Mouse (Mus musculus) MEL (cell line): Measurements from ENCODE around the gene Lbx2. TPM values are rescaled to one million over a fixed set of nuclear protein-coding genes. Genes with fewer than 3 reads are reported as not detected.
A peak's percentile ranks its signal among the peaks of the same experiment; 100 is the strongest.

Experiments used
- DNase-seq: peaks from one replicate; pipeline ENCODE4 v3.0.0; 2011; ENCODE audit warnings: low read depth, low spot score
- H3K27ac ChIP-seq: 2 replicates; pipeline ENCODE4 v1.5.1; 2012; ENCODE audit warnings: low read depth, mild to moderate bottlenecking, control low read depth, low read length, moderate library complexity; ENCODE audit not compliant: control insufficient read depth
- H3K27me3 ChIP-seq, 2 experiments: fragments of 150-350 bp in 1 of 2; sonication (generic) in 1 of 2; 2 replicates each; pipeline ENCODE4 v1.6.1; 2012; ENCODE audit warnings: low read length in 2 of 2, mild to moderate bottlenecking in 2 of 2, improper control_type of control experiment in 1 of 2, moderate library complexity in 1 of 2; ENCODE audit not compliant: insufficient read depth in 2 of 2, control insufficient read depth in 1 of 2
- H3K36me3 ChIP-seq, 2 experiments: 2 replicates each; pipeline ENCODE4 v1.6.1; 2012 to 2014; ENCODE audit warnings: low read length in 2 of 2, improper control_type of control experiment in 1 of 2, inconsistent platforms in 1 of 2, mild to moderate bottlenecking in 1 of 2; ENCODE audit not compliant: insufficient read depth in 2 of 2, control insufficient read depth in 1 of 2
- H3K4me1 ChIP-seq, 2 experiments: fragments of 150-350 bp in 1 of 2; sonication (generic) in 1 of 2; 2 replicates each; pipeline ENCODE4 v1.6.1; 2012; ENCODE audit warnings: low read length in 2 of 2, improper control_type of control experiment in 1 of 2, mild to moderate bottlenecking in 1 of 2; ENCODE audit not compliant: insufficient read depth in 2 of 2, control insufficient read depth in 1 of 2
- H3K4me3 ChIP-seq, 2 experiments: fragments of 150-350 bp in 1 of 2; sonication (generic) in 1 of 2; 2 replicates each; pipeline ENCODE4 v1.5.1; 2012; ENCODE audit warnings: low read depth in 2 of 2, low read length in 2 of 2, mild to moderate bottlenecking in 2 of 2, moderate library complexity in 2 of 2, control low read depth in 1 of 2, improper control_type of control experiment in 1 of 2; ENCODE audit not compliant: control insufficient read depth in 1 of 2, insufficient read depth in 1 of 2
- H3K79me2 ChIP-seq: 2 replicates; pipeline ENCODE4 v1.6.1; 2012; ENCODE audit warnings: mild to moderate bottlenecking, low read length, moderate library complexity; ENCODE audit not compliant: control insufficient read depth, poor library complexity, insufficient read depth
- H3K9ac ChIP-seq: 2 replicates; pipeline ENCODE4 v1.6.1; 2012; ENCODE audit warnings: low read depth, mild to moderate bottlenecking, control low read depth, low read length, moderate library complexity; ENCODE audit not compliant: control insufficient read depth, poor library complexity, severe bottlenecking
- H3K9me3 ChIP-seq: fragments of 150-350 bp; sonication (generic); replicated peaks from 2 replicates; pipeline ENCODE4 v1.6.1; 2012; ENCODE audit warnings: mild to moderate bottlenecking, low read length, improper control_type of control experiment, moderate library complexity; ENCODE audit not compliant: insufficient read depth
- CHD1 ChIP-seq: IDR thresholded peaks from 2 replicates; pipeline ENCODE4 v1.6.1; 2012; ENCODE audit warnings: low read depth, mild to moderate bottlenecking, inconsistent platforms, low read length, improper control_type of control experiment
- CTCF ChIP-seq, 3 experiments: IDR thresholded peaks in 2 of 3; conservative IDR thresholded peaks in 1 of 3; 2 replicates each; pipeline ENCODE4 v1.5.1; 2011 to 2012; ENCODE audit warnings: low read length in 3 of 3, low read depth in 2 of 3, mild to moderate bottlenecking in 2 of 3, improper control_type of control experiment in 1 of 3, inconsistent platforms in 1 of 3, mixed read lengths in 1 of 3, moderate library complexity in 1 of 3; ENCODE audit not compliant: control insufficient read depth in 1 of 3, insufficient read depth in 1 of 3, poor library complexity in 1 of 3, severe bottlenecking in 1 of 3
- E2F4 ChIP-seq: IDR thresholded peaks from 2 replicates; pipeline ENCODE4 v1.6.1; 2011; ENCODE audit warnings: low read depth, low read length, improper control_type of control experiment, borderline replicate concordance
- ELF1 ChIP-seq: IDR thresholded peaks from 2 replicates; pipeline ENCODE4 v1.6.1; 2014; ENCODE audit warnings: low read depth, mild to moderate bottlenecking, inconsistent platforms, low read length, improper control_type of control experiment, moderate library complexity
- EP300 ChIP-seq, 2 experiments: IDR thresholded peaks; 2 replicates each; pipeline ENCODE4 v1.6.1; 2011; ENCODE audit warnings: improper control_type of control experiment in 2 of 2, low read length in 2 of 2, low read depth in 1 of 2, mild to moderate bottlenecking in 1 of 2
- ETS1 ChIP-seq: IDR thresholded peaks from 2 replicates; pipeline ENCODE4 v1.6.1; 2012; ENCODE audit warnings: low read depth, mild to moderate bottlenecking, inconsistent platforms, low read length, improper control_type of control experiment, moderate library complexity
- GABPA ChIP-seq: IDR thresholded peaks from 2 replicates; pipeline ENCODE4 v1.6.1; 2012; ENCODE audit warnings: low read depth, mild to moderate bottlenecking, inconsistent platforms, low read length, improper control_type of control experiment, moderate library complexity
- HCFC1 ChIP-seq: IDR thresholded peaks from 2 replicates; pipeline ENCODE4 v1.6.1; 2012; ENCODE audit warnings: low read depth, mild to moderate bottlenecking, inconsistent platforms, low read length, improper control_type of control experiment, moderate library complexity
- JUND ChIP-seq: IDR thresholded peaks from 2 replicates; pipeline ENCODE4 v1.6.1; 2011; ENCODE audit warnings: low read depth, mild to moderate bottlenecking, improper control_type of control experiment, low read length
- KAT2A ChIP-seq: conservative IDR thresholded peaks from 2 replicates; pipeline ENCODE4 v1.6.1; 2012; ENCODE audit warnings: low read depth, low read length, improper control_type of control experiment, inconsistent platforms
- MAFK ChIP-seq: IDR thresholded peaks from 2 replicates; pipeline ENCODE4 v1.6.1; 2011; ENCODE audit warnings: low read depth, mild to moderate bottlenecking, low read length, improper control_type of control experiment, borderline replicate concordance
- MAX ChIP-seq: IDR thresholded peaks from 2 replicates; pipeline ENCODE4 v1.6.1; 2011; ENCODE audit warnings: low read length, improper control_type of control experiment
- MAZ ChIP-seq: IDR thresholded peaks from 2 replicates; pipeline ENCODE4 v1.6.1; 2012; ENCODE audit warnings: low read depth, mild to moderate bottlenecking, inconsistent platforms, low read length, improper control_type of control experiment
- MYB ChIP-seq: IDR thresholded peaks from 2 replicates; pipeline ENCODE4 v1.6.1; 2011; ENCODE audit warnings: mild to moderate bottlenecking, low read depth, low read length, improper control_type of control experiment
- NELFE ChIP-seq: IDR thresholded peaks from 2 replicates; pipeline ENCODE4 v1.6.1; 2011; ENCODE audit warnings: low read depth, low read length, improper control_type of control experiment
- NRF1 ChIP-seq: IDR thresholded peaks from 2 replicates; pipeline ENCODE4 v1.6.1; 2014; ENCODE audit warnings: low read depth, mild to moderate bottlenecking, inconsistent platforms, low read length, improper control_type of control experiment, moderate library complexity; ENCODE audit not compliant: poor library complexity, insufficient read depth, severe bottlenecking
- POLR2A ChIP-seq, 2 experiments: IDR thresholded peaks; 2 replicates each; pipeline ENCODE4 v1.6.1; 2011 to 2012; ENCODE audit warnings: low read length in 2 of 2, mild to moderate bottlenecking in 2 of 2, control low read depth in 1 of 2, improper control_type of control experiment in 1 of 2, low read depth in 1 of 2, moderate library complexity in 1 of 2; ENCODE audit not compliant: control insufficient read depth in 1 of 2, insufficient read depth in 1 of 2, poor library complexity in 1 of 2
- POLR2AphosphoS2 ChIP-seq: IDR thresholded peaks from 2 replicates; pipeline ENCODE4 v1.6.1; 2011; ENCODE audit warnings: low read length, improper control_type of control experiment
- POLR2AphosphoS5 ChIP-seq: IDR thresholded peaks from 2 replicates; pipeline ENCODE4 v1.6.1; 2012; ENCODE audit warnings: low read depth, borderline replicate concordance, mild to moderate bottlenecking, inconsistent platforms, low read length, moderate library complexity, mixed read lengths
- RAD21 ChIP-seq: IDR thresholded peaks from 2 replicates; pipeline ENCODE4 v1.6.1; 2011; ENCODE audit warnings: mild to moderate bottlenecking, low read depth, low read length, improper control_type of control experiment
- TBP ChIP-seq: IDR thresholded peaks from 2 replicates; pipeline ENCODE4 v1.8.0; 2011; ENCODE audit warnings: low read depth, low read length, improper control_type of control experiment
- TCF12 ChIP-seq: IDR thresholded peaks from 2 replicates; pipeline ENCODE4 v1.6.1; 2014; ENCODE audit warnings: low read depth, mild to moderate bottlenecking, inconsistent platforms, low read length, improper control_type of control experiment, moderate library complexity
- UBTF ChIP-seq: IDR thresholded peaks from 2 replicates; pipeline ENCODE4 v1.6.1; 2012; ENCODE audit warnings: low read depth, mild to moderate bottlenecking, inconsistent platforms, low read length, improper control_type of control experiment, moderate library complexity, borderline replicate concordance; ENCODE audit not compliant: insufficient read depth
- USF2 ChIP-seq, 2 experiments: IDR thresholded peaks; 2 replicates each; pipeline ENCODE4 v1.6.1; 2011 to 2012; ENCODE audit warnings: improper control_type of control experiment in 2 of 2, low read length in 2 of 2, borderline replicate concordance in 1 of 2, inconsistent platforms in 1 of 2, low read depth in 1 of 2, mild to moderate bottlenecking in 1 of 2; ENCODE audit not compliant: insufficient read depth in 1 of 2
- ZNF384 ChIP-seq: IDR thresholded peaks from 2 replicates; pipeline ENCODE4 v1.6.1; 2012; ENCODE audit warnings: low read depth, mild to moderate bottlenecking, inconsistent platforms, low read length, improper control_type of control experiment
- polyA plus RNA-seq, 2 experiments: library from polyadenylated mRNA; stranded (reverse) in 1 of 2; unstranded in 1 of 2; fragments of >175 nt in 1 of 2; fragments of >200 nt in 1 of 2; gene quantifications; 2 replicates each; pipeline versions ENCODE4 v1.2.1 to v1.2.4; 2012; ENCODE audit warnings: low replicate concordance in 2 of 2, low read depth in 1 of 2; ENCODE audit not compliant: insufficient read length in 2 of 2, insufficient read depth in 1 of 2, missing spikeins in 1 of 2
- total RNA-seq: library from RNA; depleted of rRNA; stranded (reverse); fragments of 300-350 nt; gene quantifications from 2 replicates; pipeline ENCODE4 v1.2.3, GENCODE M21; 2012

The Lbx2 gene
- total and polyA plus RNA-seq, 3 experiments, result 0.58 to 0.85 TPM; not detected in 1

- Histone ChIP-seq H3K36me3 (no peaks in the 10 kb centered on the region), H3K9ac (peak overlapping the region; percentile 89), H3K79me2 (peaks cover 6% of the 10 kb centered on the region; the same call in 1 of the 2 replicates), H3K27ac (no peak overlapping the region), H3K4me1 (peaks cover 0 to 15% of the 10 kb centered on the region in 2 experiments; a peak in 3 of 4 replicates), H3K27me3 (no peaks in the 10 kb centered on the region), H3K4me3 (peak overlapping the region; percentile 72 to 91), H3K9me3 (no peaks in the 10 kb centered on the region)
- DNase-seq, result peak; percentile 38
- TF ChIP-seq MAFK (no peak), ZNF384 (no peak), POLR2A (IDR thresholded peaks at IDR 0.05; ENCODE audit: control insufficient read depth in 1 of 2, insufficient read depth in 1 of 2, low read depth in 1 of 2, low read length in 2 of 2, poor library complexity in 1 of 2) (0 out of 4 replicates have a peak, but pooled peaks of 1 of the 2 experiments have one; percentile 26)
Observed at GRCm38 (mm10) chr6:83136291-83136880, 50.2 kb downstream of the Lbx2 start.

DNA sequence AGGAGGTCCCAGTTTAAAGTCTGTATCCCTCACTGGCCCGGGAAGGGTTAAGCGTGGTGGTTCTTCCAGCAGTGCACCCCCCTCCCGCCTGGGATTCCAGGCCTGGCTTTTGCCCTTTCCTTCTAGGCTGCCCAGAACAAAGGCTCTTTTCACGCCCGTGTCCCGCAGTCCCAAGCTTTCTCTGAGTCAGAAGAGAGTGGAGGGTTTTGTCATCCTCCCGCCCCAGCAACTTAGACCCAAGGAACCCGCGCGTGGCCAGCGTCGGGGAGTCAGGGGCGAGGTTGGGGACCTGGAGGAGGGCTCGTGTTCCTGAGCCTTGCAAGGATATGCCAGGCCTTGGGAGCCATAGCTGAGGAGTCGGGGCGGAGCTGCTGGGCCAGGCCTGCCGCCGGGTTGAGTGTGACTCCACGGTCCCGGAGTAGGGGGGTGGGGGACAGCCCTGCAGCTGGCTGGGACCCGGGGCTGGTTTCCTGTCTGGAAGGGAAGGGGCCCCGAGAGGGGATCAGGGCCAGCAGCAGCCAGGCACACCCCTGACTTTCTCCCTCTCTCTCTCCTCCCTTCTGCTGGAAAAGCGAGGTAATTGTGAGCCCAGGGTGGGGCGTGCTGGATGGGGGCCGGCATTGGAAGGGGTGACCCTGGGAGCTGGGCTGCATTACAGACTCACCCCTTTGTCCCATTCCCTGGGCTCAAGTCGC is 50.9 kb downstream of the Lbx2 start:
- Histone ChIP-seq H3K4me3 (peak overlapping the region; percentile 72 to 91), H3K27me3 (no peaks in the 10 kb centered on the region), H3K4me1 (peaks cover 0 to 10% of the 10 kb centered on the region in 2 experiments; a peak in 3 of 4 replicates), H3K9ac (peak overlapping the region; percentile 89), H3K36me3 (no peaks in the 10 kb centered on the region), H3K27ac (peak overlapping the region; percentile 55), H3K79me2 (peaks cover 6% of the 10 kb centered on the region; the same call in 1 of the 2 replicates), H3K9me3 (no peaks in the 10 kb centered on the region)
- peak; percentile 65 for DNase-seq
- TF ChIP-seq UBTF (0 out of 2 replicates have a peak, but pooled peaks have one; percentile 57), NELFE (no peak), MAX (0 out of 2 replicates have a peak, but pooled peaks have one; percentile 9), POLR2A (IDR thresholded peaks at IDR 0.05; ENCODE audit: control insufficient read depth in 1 of 2, insufficient read depth in 1 of 2, low read depth in 1 of 2, low read length in 2 of 2, poor library complexity in 1 of 2) (0 out of 4 replicates have a peak, but pooled peaks of 1 of the 2 experiments have one; percentile 15), NRF1 (no peak), GABPA (no peak), HCFC1 (peak; percentile 50; the same call in 1 of the 2 replicates), ELF1 (no peak), TBP (no peak), MAZ (0 out of 2 replicates have a peak, but pooled peaks have one; percentile 42), POLR2AphosphoS5 (no peak), USF2 (IDR thresholded peaks at IDR 0.05; ENCODE audit: borderline replicate concordance in 1 of 2, insufficient read depth in 1 of 2, low read depth in 1 of 2, low read length in 2 of 2) (no peak), JUND (no peak), MYB (no peak), MAFK (no peak), E2F4 (no peak), ETS1 (0 out of 2 replicates have a peak, but pooled peaks have one; percentile 12), TCF12 (peak; percentile 20; the same call in 1 of the 2 replicates), RAD21 (no peak), EP300 (IDR thresholded peaks at IDR 0.05; ENCODE audit: low read depth in 1 of 2, low read length in 2 of 2) (no peak), POLR2AphosphoS2 (no peak), CHD1 (0 out of 2 replicates have a peak, but pooled peaks have one; percentile 68), CTCF (IDR thresholded peaks at IDR 0.05 in 2 of 3, conservative IDR thresholded peaks at IDR 0.05 in 1 of 3; ENCODE audit: control insufficient read depth in 1 of 3, insufficient read depth in 1 of 3, low read depth in 2 of 3, low read length in 3 of 3, poor library complexity in 1 of 3, severe bottlenecking in 1 of 3) (no peak), KAT2A (no peak)
